Mouse (Mus musculus) stomach, embryonic 15.5 days (tissue): Measurements from ENCODE around the gene Pak6. TPM values are rescaled to one million over a fixed set of nuclear protein-coding genes. Genes with fewer than 3 reads are reported as not detected.
A peak's percentile ranks its signal among the peaks of the same experiment; 100 is the strongest.

Source experiments
- ATAC-seq: fragments of 200-750 bp; cut with Nextera tagmentation; 2 replicates; pipeline ENCODE4 v1.8.0; 2017; ENCODE audit warnings: low read depth, moderate number of reproducible peaks, moderate TSS enrichment; ENCODE audit not compliant: insufficient read depth, low FRiP score
- H3K27ac ChIP-seq: fragments of 300-500 bp; sonication (generic); 2 replicates; pipeline ENCODE4 v1.5.1; 2015; ENCODE audit warnings: mild to moderate bottlenecking, inconsistent platforms
- H3K27me3 ChIP-seq: fragments of 300-500 bp; sonication (generic); replicated peaks from 2 replicates; pipeline ENCODE4 v1.6.1; 2015; ENCODE audit warnings: inconsistent platforms
- H3K36me3 ChIP-seq: fragments of 300-500 bp; sonication (generic); 2 replicates; pipeline ENCODE4 v1.6.1; 2015; ENCODE audit warnings: inconsistent platforms
- H3K4me1 ChIP-seq: fragments of 300-500 bp; sonication (generic); 2 replicates; pipeline ENCODE4 v1.6.1; 2015; ENCODE audit warnings: inconsistent platforms
- H3K4me2 ChIP-seq: fragments of 300-500 bp; sonication (generic); 2 replicates; pipeline ENCODE4 v1.6.1; 2015; ENCODE audit warnings: mild to moderate bottlenecking, inconsistent platforms
- H3K4me3 ChIP-seq: fragments of 300-500 bp; sonication (generic); replicated peaks from 2 replicates; pipeline ENCODE4 v1.5.1; 2015; ENCODE audit warnings: inconsistent platforms
- H3K9ac ChIP-seq: fragments of 300-500 bp; sonication (generic); 2 replicates; pipeline ENCODE4 v1.6.1; 2015; ENCODE audit warnings: inconsistent platforms
- H3K9me3 ChIP-seq: fragments of 300-500 bp; sonication (generic); 2 replicates; pipeline ENCODE4 v1.6.1; 2016; ENCODE audit warnings: inconsistent platforms
- WGBS: fragments of 180-500 bp; shearing (Covaris S2); methylation state at CpG from one replicate; pipeline ENCODE4 v1.1.7; 2015; 5-methylcytosine and 5-hydroxymethylcytosine counted together
- polyA plus RNA-seq: library from polyadenylated mRNA; unstranded; fragments of >200 nt; fragmentation: Nextera tagmentation; extraction: Ambion mirVana; gene quantifications from 2 replicates; pipeline ENCODE4 v1.2.1, GENCODE M21; 2015

Pak6 gene
- polyA plus RNA-seq, 1 experiment from 2014 or later: 4.8 TPM

- no peak for ATAC-seq
- peaks cover 22% of the 10 kb centered on the region for H3K4me1 ChIP-seq
- H3K27ac ChIP-seq: no peak overlapping the region
- H3K27me3 ChIP-seq: peaks cover 12% of the 10 kb centered on the region; the same call in 1 of the 2 replicates
- WGBS: 53% methylated on average over 5 of the region's 5 CpGs
- no peaks in the 10 kb centered on the region for H3K9me3 ChIP-seq
- no peak overlapping the region for H3K9ac ChIP-seq
- no peaks in the 10 kb centered on the region for H3K36me3 ChIP-seq
- no peak overlapping the region for H3K4me3 ChIP-seq
- no peak overlapping the region for H3K4me2 ChIP-seq
Measured at GRCm38 (mm10) chr2:118667181-118667580, 4.1 kb downstream of the Pak6 start.

GRCm38 (mm10) chr2:118669245-118669644 is 6.1 kb downstream of the Pak6 start:
- Histone ChIP-seq H3K36me3 (no peaks in the 10 kb centered on the region), H3K4me2 (no peak overlapping the region), H3K4me3 (no peak overlapping the region), H3K27me3 (0 out of 2 replicates have a peak, but pooled peaks cover 7% of the 10 kb centered on the region), H3K9ac (no peak overlapping the region), H3K9me3 (no peaks in the 10 kb centered on the region), H3K4me1 (0 out of 2 replicates have a peak, but pooled peaks cover 6% of the 10 kb centered on the region), H3K27ac (no peak overlapping the region)
- 63% methylated on average over 6 of the region's 6 CpGs for WGBS
- ATAC-seq: no peak

- Histone ChIP-seq H3K27ac (no peak overlapping the region), H3K4me2 (no peak overlapping the region), H3K27me3 (peaks cover 12% of the 10 kb centered on the region), H3K4me1 (0 out of 2 replicates have a peak, but pooled peaks cover 5% of the 10 kb centered on the region), H3K9me3 (no peaks in the 10 kb centered on the region), H3K9ac (no peak overlapping the region), H3K36me3 (no peaks in the 10 kb centered on the region), H3K4me3 (no peak overlapping the region)
- no peak for ATAC-seq
- 46% methylated on average over 2 of the region's 2 CpGs for WGBS
Measured at GRCm38 (mm10) chr2:118669785-118670184, 6.7 kb downstream of the Pak6 start.

- Histone ChIP-seq H3K4me3 (no peak overlapping the region), H3K27ac (no peak overlapping the region), H3K9me3 (no peaks in the 10 kb centered on the region), H3K27me3 (peaks cover 29% of the 10 kb centered on the region), H3K9ac (no peak overlapping the region), H3K4me1 (peaks cover 4% of the 10 kb centered on the region; the same call in 1 of the 2 replicates), H3K4me2 (no peak overlapping the region), H3K36me3 (no peaks in the 10 kb centered on the region)
- 68% methylated on average over 1 of the region's 1 CpGs for WGBS
- no peak for ATAC-seq
Measured at GRCm38 (mm10) chr2:118671728-118672127, 8.6 kb downstream of the Pak6 start.

- Histone ChIP-seq H3K27me3 (peaks cover 50% of the 10 kb centered on the region), H3K9me3 (no peaks in the 10 kb centered on the region), H3K9ac (no peak overlapping the region), H3K36me3 (no peaks in the 10 kb centered on the region), H3K4me1 (peaks cover 14% of the 10 kb centered on the region; the same call in 1 of the 2 replicates), H3K4me3 (no peak overlapping the region), H3K4me2 (no peak overlapping the region), H3K27ac (no peak overlapping the region)
- no peak for ATAC-seq
- WGBS: 24% methylated on average over 15 of the region's 15 CpGs
Measured at GRCm38 (mm10) chr2:118673686-118674465, 10.8 kb downstream of the Pak6 start.

GRCm38 (mm10) chr2:118674500-118674899 is 11.4 kb downstream of the Pak6 start:
- H3K27me3 ChIP-seq: peaks cover 51% of the 10 kb centered on the region

DNA sequence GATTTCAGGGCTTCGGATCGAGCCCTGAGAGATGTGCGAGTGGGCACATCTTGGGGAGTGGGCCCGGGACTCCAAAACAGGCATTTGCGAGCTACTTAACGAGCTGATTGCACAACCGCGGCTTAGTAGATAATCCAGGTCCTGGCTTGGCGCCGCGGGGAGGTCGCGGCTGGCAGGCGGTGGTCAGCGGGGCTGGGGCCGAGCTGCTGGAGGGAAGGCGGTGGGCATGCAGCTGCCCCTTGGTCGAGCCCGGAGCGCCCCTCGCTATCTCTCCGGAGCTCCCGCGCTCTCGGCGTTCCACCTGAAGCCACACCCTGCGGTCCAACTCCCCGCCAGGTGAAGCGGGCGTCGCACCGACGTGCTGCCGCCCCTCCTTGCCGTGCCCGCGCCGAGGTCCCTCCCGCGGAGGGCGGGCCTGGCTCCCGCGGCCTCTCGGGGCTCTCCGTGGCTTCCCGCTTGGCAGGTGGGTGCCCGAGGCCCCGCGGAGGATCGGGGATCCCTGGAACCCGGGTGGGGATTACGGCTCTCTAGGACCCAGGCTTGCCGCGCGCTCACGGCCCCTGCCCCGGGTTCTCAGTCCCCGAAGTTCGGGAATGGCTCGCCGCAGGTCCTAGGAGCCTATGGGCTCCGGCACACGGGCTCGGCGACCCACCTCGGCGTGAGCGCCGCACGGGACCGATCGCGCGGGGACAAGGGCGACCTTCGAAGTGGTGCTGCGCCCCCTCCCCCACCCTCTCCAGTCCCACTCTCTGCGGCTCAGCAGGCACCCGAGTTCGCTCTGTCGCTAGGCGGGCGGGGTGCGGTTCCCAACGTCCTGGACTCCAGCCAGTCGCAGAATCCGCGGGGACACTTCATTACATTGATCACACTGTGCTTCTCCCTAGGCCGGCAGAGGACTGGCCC is 14.0 kb downstream of the Pak6 start:
- Histone ChIP-seq H3K36me3 (no peaks in the 10 kb centered on the region), H3K4me3 (peak overlapping the region; percentile 50), H3K9ac (peak overlapping the region; percentile 18; the same call in 1 of the 2 replicates), H3K27me3 (peaks cover 51% of the 10 kb centered on the region), H3K4me1 (peaks cover 14% of the 10 kb centered on the region; the same call in 1 of the 2 replicates), H3K9me3 (no peaks in the 10 kb centered on the region), H3K27ac (no peak overlapping the region), H3K4me2 (peak overlapping the region; percentile 97)
- 1% methylated on average over 89 of the region's 89 CpGs for WGBS
- peak; percentile 48; the same call in 1 of the 2 replicates for ATAC-seq

More at GRCm38 (mm10) chr2:118674500-118674899, 11.4 kb downstream of the Pak6 start:
- Histone ChIP-seq H3K4me1 (peaks cover 14% of the 10 kb centered on the region; the same call in 1 of the 2 replicates), H3K4me2 (no peak overlapping the region), H3K27ac (no peak overlapping the region), H3K9ac (no peak overlapping the region), H3K36me3 (no peaks in the 10 kb centered on the region), H3K9me3 (no peaks in the 10 kb centered on the region), H3K4me3 (no peak overlapping the region)
- no peak for ATAC-seq
- WGBS: 22% methylated on average over 7 of the region's 7 CpGs

DNA sequence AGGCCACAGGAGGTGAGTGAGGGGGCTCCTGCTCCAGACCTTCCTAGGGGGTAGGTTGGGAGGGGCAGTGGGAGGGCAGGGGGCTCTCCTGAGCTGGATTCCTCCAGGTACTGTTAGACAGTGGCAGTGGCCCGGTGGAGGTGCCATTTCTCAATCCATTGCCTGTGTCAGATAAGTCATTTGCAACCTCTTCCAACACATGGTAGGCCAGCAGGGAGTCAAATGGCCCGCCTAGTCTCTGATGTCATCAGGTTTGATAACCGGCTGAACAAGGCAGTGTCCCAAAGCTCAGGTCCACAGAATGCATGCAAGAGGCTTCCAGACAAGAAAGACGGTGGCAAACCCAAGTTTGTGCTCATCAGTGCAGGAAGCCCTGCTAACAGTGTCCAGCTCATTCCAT is 14.7 kb downstream of the Pak6 start:
- peak overlapping the region; percentile 50 for H3K4me3 ChIP-seq
- no peaks in the 10 kb centered on the region for H3K36me3 ChIP-seq
- H3K4me1 ChIP-seq: peaks cover 17% of the 10 kb centered on the region; the same call in 1 of the 2 replicates
- peaks cover 51% of the 10 kb centered on the region for H3K27me3 ChIP-seq
- peak; percentile 41; the same call in 1 of the 2 replicates for ATAC-seq
- 20% methylated on average over 4 of the region's 4 CpGs for WGBS
- H3K4me2 ChIP-seq: peak overlapping the region; percentile 97
- H3K27ac ChIP-seq: no peak overlapping the region
- no peak overlapping the region for H3K9ac ChIP-seq
- no peaks in the 10 kb centered on the region for H3K9me3 ChIP-seq

DNA sequence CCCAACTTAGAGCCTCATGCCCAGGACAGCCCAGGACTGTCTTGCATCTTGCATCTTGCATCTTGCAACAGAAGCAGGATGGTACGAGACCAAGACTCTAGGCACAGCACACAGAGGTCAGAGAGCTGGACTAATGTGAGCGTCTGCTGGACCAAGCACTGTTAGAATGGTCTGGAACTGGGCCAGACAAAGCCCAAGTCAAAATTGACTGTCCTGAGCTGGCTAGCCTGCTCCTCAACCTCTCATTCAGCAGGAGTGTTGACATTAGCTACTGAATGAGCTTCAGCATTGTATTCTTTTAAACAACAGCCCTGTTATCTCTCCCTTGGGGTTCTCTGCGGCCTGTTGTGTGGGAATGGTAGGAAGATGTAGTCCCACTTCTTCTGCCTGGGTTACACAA is 16.5 kb downstream of the Pak6 start:
- Histone ChIP-seq H3K4me1 (peaks cover 17% of the 10 kb centered on the region; the same call in 1 of the 2 replicates), H3K9ac (no peak overlapping the region), H3K27me3 (peaks cover 41% of the 10 kb centered on the region), H3K9me3 (no peaks in the 10 kb centered on the region), H3K4me3 (no peak overlapping the region), H3K36me3 (no peaks in the 10 kb centered on the region), H3K4me2 (no peak overlapping the region), H3K27ac (no peak overlapping the region)
- WGBS: 79% methylated on average over 3 of the region's 3 CpGs
- ATAC-seq: no peak

DNA sequence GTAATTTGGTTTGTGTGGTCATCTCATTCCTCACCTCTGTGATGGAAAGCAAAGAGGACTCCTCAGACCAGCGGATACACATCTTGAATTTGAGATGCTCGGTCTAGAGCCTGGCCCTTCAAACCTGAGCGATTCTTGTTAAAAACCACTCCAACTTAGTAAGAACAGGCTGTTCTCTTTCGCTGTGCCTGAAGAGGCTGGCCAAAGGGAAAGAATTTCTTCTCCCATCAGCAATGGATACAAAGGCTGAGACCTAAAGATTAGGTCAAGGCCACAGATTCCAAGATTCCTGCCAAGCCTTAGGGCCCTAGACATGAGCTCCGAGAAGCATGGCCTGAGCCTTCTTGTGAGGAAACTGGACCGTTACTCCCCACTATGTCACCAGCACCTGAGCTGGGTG is 17.8 kb downstream of the Pak6 start:
- Histone ChIP-seq H3K27me3 (peaks cover 29% of the 10 kb centered on the region), H3K4me3 (no peak overlapping the region), H3K27ac (no peak overlapping the region)

DNA sequence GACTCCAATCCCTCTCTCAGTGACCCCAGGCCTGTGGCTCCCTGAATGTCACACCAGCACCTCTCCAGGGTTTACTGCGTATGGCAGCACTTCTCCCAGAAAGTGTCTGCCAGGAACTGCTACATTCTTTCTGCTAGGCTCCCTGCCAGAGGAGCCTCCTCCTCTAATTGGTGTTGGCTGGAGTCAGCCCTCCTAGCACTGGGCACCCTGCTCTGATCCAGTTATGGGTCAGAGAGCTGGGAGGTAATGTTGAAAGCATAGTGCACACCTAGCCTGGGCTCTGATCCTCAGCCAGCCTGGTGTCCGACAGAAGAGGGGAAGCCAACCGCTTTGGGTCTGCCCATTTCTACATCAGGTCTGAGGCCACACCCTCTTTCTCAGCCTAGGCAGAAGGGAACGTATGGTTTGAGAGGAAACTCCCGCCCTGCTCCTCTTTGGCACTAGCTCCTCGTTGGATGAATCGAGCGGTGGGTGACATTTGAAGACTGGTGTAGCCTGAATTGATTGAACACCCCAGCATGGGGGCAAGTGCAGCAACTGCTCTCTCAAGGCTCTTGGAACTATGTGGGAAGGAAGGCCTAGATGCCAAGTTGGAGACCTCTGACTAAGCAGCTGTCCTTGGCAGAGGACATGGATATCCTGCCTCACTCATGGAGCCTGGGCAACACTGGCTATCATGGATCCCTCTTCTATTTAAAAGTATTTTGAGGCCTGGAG is 19.6 kb downstream of the Pak6 start:
- ATAC-seq: no peak
- H3K4me2 ChIP-seq: no peak overlapping the region
- peaks cover 12% of the 10 kb centered on the region for H3K27me3 ChIP-seq
- no peak overlapping the region for H3K27ac ChIP-seq
- no peak overlapping the region for H3K9ac ChIP-seq
- H3K4me1 ChIP-seq: 0 out of 2 replicates have a peak, but pooled peaks cover 4% of the 10 kb centered on the region
- H3K4me3 ChIP-seq: no peak overlapping the region
- H3K9me3 ChIP-seq: no peaks in the 10 kb centered on the region
- 41% methylated on average over 8 of the region's 8 CpGs for WGBS
- H3K36me3 ChIP-seq: no peaks in the 10 kb centered on the region

More for the DNA sequence above, 17.8 kb downstream of the Pak6 start:
- 91% methylated on average over 6 of the region's 6 CpGs for WGBS
- no peak for ATAC-seq
- Histone ChIP-seq H3K4me1 (peaks cover 17% of the 10 kb centered on the region; the same call in 1 of the 2 replicates), H3K4me2 (no peak overlapping the region), H3K9me3 (no peaks in the 10 kb centered on the region), H3K9ac (no peak overlapping the region), H3K36me3 (no peaks in the 10 kb centered on the region)
